Mouse (Mus musculus) lung, adult 2 months (tissue): ENCODE measurements around the gene Znhit3. TPM values are rescaled to one million over a fixed set of nuclear protein-coding genes. Genes with fewer than 3 reads are reported as not detected.

ENCODE experiments used
- DNase-seq: peaks from one replicate; pipeline ENCODE4 v3.0.0; 2022
- H3K4me1 ChIP-seq: fragments of 200-500 bp; 2 replicates; pipeline ENCODE4 v1.6.1; 2011; ENCODE audit warnings: low read length; ENCODE audit not compliant: control insufficient read depth, insufficient read depth
- H3K4me3 ChIP-seq: fragments of 200-500 bp; replicated peaks from 2 replicates; pipeline ENCODE3; 2011; ENCODE audit warnings: low read depth, mild to moderate bottlenecking, control low read depth, low read length; ENCODE audit errors: extremely low read depth
- CTCF ChIP-seq: fragments of 200-500 bp; IDR thresholded peaks from 2 replicates; pipeline ENCODE4 v1.5.1; 2011; ENCODE audit warnings: mild to moderate bottlenecking, low read length, control low read depth; ENCODE audit not compliant: insufficient read depth
- POLR2A ChIP-seq: fragments of 200-500 bp; IDR thresholded peaks from 2 replicates; pipeline ENCODE4 v1.6.1; 2011; ENCODE audit warnings: low read depth, mild to moderate bottlenecking, control low read depth, low read length, borderline replicate concordance; ENCODE audit errors: extremely low read depth
- WGBS: fragments of 180-500 bp; shearing (Covaris S2); methylation state at CpG from one replicate; pipeline ENCODE4 v1.1.7; 2018; 5-methylcytosine and 5-hydroxymethylcytosine counted together
- polyA plus RNA-seq: library from polyadenylated mRNA; depleted of rRNA; stranded (reverse); fragments of >200 nt; gene quantifications from 2 replicates; pipeline ENCODE4 v1.2.3, GENCODE M21; 2012

The Znhit3 gene
- polyA plus RNA-seq, 1 experiment: 7.7 TPM

DNA sequence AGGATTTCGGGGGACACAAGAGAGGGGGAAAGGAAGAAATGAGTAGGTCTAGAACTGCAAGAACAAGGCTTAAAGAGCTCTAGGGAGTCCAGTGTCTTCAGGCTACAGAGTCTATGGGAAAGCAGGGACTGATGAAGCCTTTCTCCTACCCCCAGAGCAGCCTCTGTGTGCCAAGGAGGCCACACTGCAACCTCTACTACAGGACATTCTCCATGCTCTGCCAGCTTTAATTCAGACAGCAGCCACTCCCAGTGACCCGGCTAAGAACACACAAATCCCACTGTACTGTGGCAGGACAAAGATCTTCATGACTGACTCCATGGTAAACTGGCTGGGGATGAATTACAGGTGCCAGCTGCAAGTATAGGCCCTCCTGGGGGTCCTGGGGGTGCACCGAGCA is 9.1 kb downstream of the Znhit3 start:
- TF ChIP-seq CTCF (no peak), POLR2A (no peak)

DNA sequence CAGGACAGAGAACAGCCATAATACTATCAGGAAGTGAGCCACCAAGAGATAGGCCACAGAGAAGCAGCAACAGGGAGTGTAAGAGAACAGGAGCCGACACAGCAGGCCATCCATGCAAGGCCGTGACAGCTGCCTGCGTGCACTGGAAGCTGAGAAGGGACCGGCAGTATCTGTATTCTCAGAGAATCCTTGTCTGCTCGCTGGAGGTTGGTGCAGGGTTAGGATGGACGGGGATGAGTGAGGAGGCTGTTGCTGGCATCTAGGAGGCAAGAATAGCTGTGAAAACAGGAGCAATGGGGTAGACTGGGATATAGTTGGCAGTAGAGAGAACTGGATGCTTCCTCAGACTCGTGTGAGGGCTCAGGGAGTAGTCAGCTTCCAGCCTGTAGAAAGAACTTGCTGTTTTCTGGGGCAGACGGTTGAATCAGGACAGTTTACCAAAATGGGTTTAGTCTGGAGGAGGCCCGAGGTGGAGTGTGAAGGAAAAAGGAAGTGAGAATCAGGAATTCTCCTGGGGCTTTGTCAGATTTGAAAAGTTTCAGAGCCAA is 11.5 kb downstream of the Znhit3 start:
- no peak for DNase-seq
- Histone ChIP-seq H3K4me1 (no peaks in the 10 kb centered on the region), H3K4me3 (no peak overlapping the region)
- WGBS: 79% methylated on average over 9 of the region's 9 CpGs
- no peak for TF ChIP-seq POLR2A
- TF ChIP-seq CTCF: no peak

More for the DNA sequence above, 9.1 kb downstream of the Znhit3 start:
- Histone ChIP-seq H3K4me3 (no peak overlapping the region), H3K4me1 (no peaks in the 10 kb centered on the region)
- WGBS: 78% methylated on average over 3 of the region's 3 CpGs
- DNase-seq: no peak

DNA sequence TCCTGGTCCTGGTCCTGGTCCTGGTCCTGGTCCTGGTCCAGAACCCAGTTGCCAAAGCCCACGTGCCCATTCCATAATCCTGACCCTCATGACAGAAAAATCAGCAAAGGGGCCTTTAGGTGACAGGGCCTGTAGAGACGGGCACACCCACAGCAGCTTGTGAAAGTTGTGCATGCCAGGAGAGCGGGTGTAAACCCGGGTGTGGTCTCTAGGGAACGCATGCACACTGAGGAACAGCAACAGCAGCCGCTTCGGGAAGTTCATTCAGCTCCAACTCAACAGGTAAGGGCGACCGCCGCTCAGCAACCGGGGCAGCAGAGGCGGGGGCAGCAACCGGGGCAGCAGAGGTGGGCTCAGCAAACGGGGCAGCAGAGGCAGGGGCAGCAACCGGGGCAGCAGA is 23.1 kb downstream of the Znhit3 start:
- H3K4me3 ChIP-seq: no peak overlapping the region
- no peaks in the 10 kb centered on the region for H3K4me1 ChIP-seq
- WGBS: 81% methylated on average over 15 of the region's 15 CpGs
- no peak for DNase-seq
- no peak for TF ChIP-seq CTCF

- TF ChIP-seq POLR2A (no peak), CTCF (no peak)
- DNase-seq: no peak
- 93% methylated on average over 7 of the region's 7 CpGs for WGBS
- no peak overlapping the region for H3K4me3 ChIP-seq
- H3K4me1 ChIP-seq: no peaks in the 10 kb centered on the region
Measured at GRCm38 (mm10) chr11:84891705-84892104, 24.5 kb downstream of the Znhit3 start.

GRCm38 (mm10) chr11:84889492-84889891 is 26.7 kb downstream of the Znhit3 start:
- TF ChIP-seq CTCF (no peak), POLR2A (no peak)
- 94% methylated on average over 2 of the region's 2 CpGs for WGBS
- H3K4me1 ChIP-seq: no peaks in the 10 kb centered on the region
- DNase-seq: no peak
- H3K4me3 ChIP-seq: no peak overlapping the region

GRCm38 (mm10) chr11:84888025-84888424 is 28.1 kb downstream of the Znhit3 start:
- no peak for DNase-seq
- Histone ChIP-seq H3K4me3 (no peak overlapping the region), H3K4me1 (no peaks in the 10 kb centered on the region)
- no peak for TF ChIP-seq POLR2A
- 98% methylated on average over 8 of the region's 8 CpGs for WGBS

DNA sequence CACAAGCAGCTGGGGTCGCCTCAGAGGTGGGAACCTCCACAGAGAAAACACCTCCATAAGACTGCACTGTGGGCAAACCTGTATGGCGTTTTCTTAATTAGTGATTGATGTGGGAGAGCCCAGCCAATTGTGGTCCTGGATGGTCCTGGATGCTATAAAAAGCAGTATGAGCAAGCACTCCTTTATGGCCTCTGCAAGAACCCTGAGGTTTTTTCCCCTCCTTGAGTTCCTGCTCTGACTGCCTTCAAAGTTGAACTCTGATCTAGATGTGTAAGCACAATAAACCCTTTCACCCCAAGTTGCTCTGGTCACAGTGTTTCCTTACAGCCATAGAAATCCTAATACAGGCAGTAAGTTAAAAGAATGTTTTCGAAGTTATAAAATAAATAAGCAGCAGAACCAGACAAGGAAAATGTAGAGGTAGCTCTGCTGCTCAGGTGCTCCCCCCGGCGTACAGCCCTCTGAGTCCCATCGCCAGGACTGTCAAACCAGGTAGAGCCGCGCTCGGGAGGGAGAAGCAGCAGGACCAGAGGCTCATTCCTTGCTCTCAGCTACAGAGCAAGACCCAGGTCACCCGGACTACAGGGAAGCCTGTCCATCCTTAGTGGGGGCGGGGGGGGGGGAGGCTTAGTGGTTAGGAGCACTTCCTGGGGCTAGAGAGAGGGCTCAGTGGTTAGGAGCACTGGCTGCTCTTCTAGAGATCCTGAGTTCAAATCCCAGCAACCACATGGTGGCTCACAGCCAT is 29.2 kb downstream of the Znhit3 start:
- Histone ChIP-seq H3K4me1 (no peaks in the 10 kb centered on the region), H3K4me3 (no peak overlapping the region)
- no peak for TF ChIP-seq POLR2A
- no peak for TF ChIP-seq CTCF
- WGBS: 90% methylated on average over 11 of the region's 11 CpGs
- no peak for DNase-seq

DNA sequence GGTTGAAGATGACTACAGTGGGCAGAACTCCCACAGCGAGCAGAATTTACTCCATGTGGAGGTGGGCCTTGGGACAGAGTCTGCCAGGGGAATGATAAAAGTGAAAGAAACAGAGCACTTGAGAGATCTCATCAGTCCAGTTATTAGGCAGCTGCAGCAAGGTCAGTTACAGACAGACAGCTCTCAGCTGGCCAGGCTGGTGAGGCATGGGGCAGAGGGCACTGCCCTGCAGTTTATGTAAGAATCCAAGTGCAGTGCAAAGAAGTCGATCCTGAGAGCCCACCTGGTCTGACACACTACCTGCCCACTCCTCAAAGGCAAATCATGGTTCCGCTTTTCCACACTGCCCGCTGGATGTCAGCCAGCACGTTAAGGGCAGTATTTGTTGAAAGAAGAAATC is 29.9 kb downstream of the Znhit3 start:
- no peak for DNase-seq
- H3K4me3 ChIP-seq: no peak overlapping the region

GRCm38 (mm10) chr11:84885238-84885637 is 30.9 kb downstream of the Znhit3 start:
- Histone ChIP-seq H3K4me3 (no peak overlapping the region), H3K4me1 (peaks cover 2% of the 10 kb centered on the region; the same call in 1 of the 2 replicates)
- no peak for TF ChIP-seq POLR2A
- TF ChIP-seq CTCF: no peak
- 90% methylated on average over 4 of the region's 4 CpGs for WGBS
- DNase-seq: no peak

More for the DNA sequence above, 29.9 kb downstream of the Znhit3 start:
- no peaks in the 10 kb centered on the region for H3K4me1 ChIP-seq
- WGBS: 87% methylated on average over 5 of the region's 5 CpGs
- TF ChIP-seq POLR2A (no peak), CTCF (no peak)

GRCm38 (mm10) chr11:84882346-84882745 is 33.8 kb downstream of the Znhit3 start:
- DNase-seq: no peak
- Histone ChIP-seq H3K4me1 (peaks cover 5% of the 10 kb centered on the region; the same call in 1 of the 2 replicates), H3K4me3 (no peak overlapping the region)
- WGBS: 93% methylated on average over 7 of the region's 7 CpGs
- TF ChIP-seq CTCF (no peak), POLR2A (no peak)
